Mouse (Mus musculus): ENCODE measurements around the gene Cd276. TPM values are rescaled to one million over a fixed set of nuclear protein-coding genes. Genes with fewer than 3 reads are reported as not detected.
A peak's percentile ranks its signal among the peaks of the same experiment; 100 is the strongest.
"Not testable (repeated sequence)": the region's sequence is repeated elsewhere in the genome, so short reads cannot be mapped to it uniquely, and the experiment has no call there.

Cd276 gene
- polyA plus RNA-seq, 1 experiment from 2014 or later, result 57.3 TPM

DNA sequence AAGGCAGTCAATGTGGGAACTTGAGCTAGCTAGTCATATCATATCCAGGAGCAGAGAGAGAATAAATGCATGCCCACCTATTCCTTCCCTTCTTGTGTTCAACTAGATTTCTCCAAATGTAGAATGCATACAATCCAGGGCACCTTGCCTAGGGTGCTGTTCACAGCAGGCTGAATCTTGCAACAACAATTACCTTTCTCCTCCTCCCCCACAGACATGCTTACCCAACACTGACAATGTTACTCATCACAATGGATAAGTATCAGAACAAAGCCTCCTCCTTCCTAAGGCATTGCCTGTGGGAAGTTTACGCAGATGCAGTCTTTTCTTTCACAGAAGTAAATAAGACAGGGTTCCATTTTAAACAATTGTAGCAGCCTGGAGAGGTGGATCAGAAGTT lies 15.8 kb upstream of the Cd276 start:
- 84% methylated on average over 1 of the region's 1 CpGs for WGBS
- Histone ChIP-seq H3K27me3 (no peaks in the 10 kb centered on the region), H3K9ac (no peak overlapping the region), H3K4me2 (replicated peaks) (no peak overlapping the region), H3K27ac (no peak overlapping the region), H3K36me3 (no peaks in the 10 kb centered on the region), H3K4me3 (no peak overlapping the region), H3K4me1 (no peaks in the 10 kb centered on the region), H3K9me3 (no peaks in the 10 kb centered on the region)
- ATAC-seq (ENCODE audit: insufficient number of reproducible peaks, insufficient read depth, low FRiP score, low TSS enrichment), result no peak

DNA sequence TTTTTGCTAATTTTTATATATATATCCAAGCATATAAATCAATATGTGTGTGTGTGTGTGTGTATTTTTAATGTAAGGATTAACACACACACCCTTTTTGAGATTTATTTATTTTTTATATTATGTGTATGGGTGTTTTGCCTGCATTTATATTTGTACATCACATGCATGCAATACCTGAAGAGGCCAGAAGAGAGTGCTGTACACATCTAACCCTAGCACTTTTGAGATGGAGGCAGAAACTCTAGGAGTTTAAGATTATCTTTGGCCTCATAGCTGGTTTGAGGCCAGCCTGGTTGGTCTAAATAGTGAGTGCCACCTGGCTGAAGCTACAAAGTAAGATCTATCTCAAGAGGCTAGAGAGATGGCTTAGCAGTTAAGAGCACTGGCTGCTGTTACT lies 12.4 kb upstream of the Cd276 start:
- H3K36me3 ChIP-seq, result no peaks in the 10 kb centered on the region
- H3K27me3 ChIP-seq, result no peaks in the 10 kb centered on the region
- no peak for ATAC-seq (ENCODE audit: insufficient number of reproducible peaks, insufficient read depth, low FRiP score, low TSS enrichment)
- H3K9me3 ChIP-seq, result no peaks in the 10 kb centered on the region
- no peak overlapping the region for H3K27ac ChIP-seq
- H3K4me2 ChIP-seq (replicated peaks), result no peak overlapping the region
- no peaks in the 10 kb centered on the region for H3K4me1 ChIP-seq
- H3K4me3 ChIP-seq, result no peak overlapping the region
- no peak overlapping the region for H3K9ac ChIP-seq

GRCm38 (mm10) chr9:58565945-58566344 lies 10.7 kb upstream of the Cd276 start:
- not testable (repeated sequence) for ATAC-seq (ENCODE audit: insufficient number of reproducible peaks, insufficient read depth, low FRiP score, low TSS enrichment); H3K27ac ChIP-seq; H3K9ac ChIP-seq; H3K4me1 ChIP-seq; H3K4me2 ChIP-seq (replicated peaks); H3K4me3 ChIP-seq; H3K36me3 ChIP-seq; H3K9me3 ChIP-seq; H3K27me3 ChIP-seq
- 72% methylated on average over 3 of the region's 3 CpGs for WGBS

GRCm38 (mm10) chr9:58560211-58560610 lies 5.0 kb upstream of the Cd276 start:
- no peak for ATAC-seq (ENCODE audit: insufficient number of reproducible peaks, insufficient read depth, low FRiP score, low TSS enrichment)
- H3K36me3 ChIP-seq, result no peaks in the 10 kb centered on the region
- H3K9ac ChIP-seq, result no peak overlapping the region
- 0 out of 2 replicates have a peak, but pooled peaks cover 4% of the 10 kb centered on the region for H3K4me1 ChIP-seq
- no peak overlapping the region for H3K27ac ChIP-seq
- no peak overlapping the region for H3K4me2 ChIP-seq (replicated peaks)
- WGBS, result 57% methylated on average over 3 of the region's 3 CpGs
- H3K27me3 ChIP-seq, result no peaks in the 10 kb centered on the region
- no peaks in the 10 kb centered on the region for H3K9me3 ChIP-seq
- H3K4me3 ChIP-seq, result no peak overlapping the region

GRCm38 (mm10) chr9:58557457-58558455 lies 2.5 kb upstream of the Cd276 start:
- no peak for ATAC-seq (ENCODE audit: insufficient number of reproducible peaks, insufficient read depth, low FRiP score, low TSS enrichment)
- 76% methylated on average over 3 of the region's 3 CpGs for WGBS

GRCm38 (mm10) chr9:58556627-58557026 lies 1.4 kb upstream of the Cd276 start:
- no peaks in the 10 kb centered on the region for H3K27me3 ChIP-seq
- H3K4me2 ChIP-seq (replicated peaks), result no peak overlapping the region
- H3K4me1 ChIP-seq, result peaks cover 17% of the 10 kb centered on the region; the same call in 1 of the 2 replicates
- no peaks in the 10 kb centered on the region for H3K9me3 ChIP-seq
- no peak overlapping the region for H3K9ac ChIP-seq
- no peak overlapping the region for H3K27ac ChIP-seq
- no peak overlapping the region for H3K4me3 ChIP-seq
- ATAC-seq (ENCODE audit: insufficient number of reproducible peaks, insufficient read depth, low FRiP score, low TSS enrichment), result no peak
- 32% methylated on average over 7 of the region's 7 CpGs for WGBS
- no peaks in the 10 kb centered on the region for H3K36me3 ChIP-seq

More at GRCm38 (mm10) chr9:58557457-58558455, 2.5 kb upstream of the Cd276 start:
- Histone ChIP-seq H3K4me1 (peaks cover 16% of the 10 kb centered on the region; the same call in 1 of the 2 replicates), H3K27me3 (no peaks in the 10 kb centered on the region), H3K9me3 (no peaks in the 10 kb centered on the region), H3K36me3 (no peaks in the 10 kb centered on the region), H3K4me2 (replicated peaks) (no peak overlapping the region), H3K4me3 (no peak overlapping the region), H3K27ac (no peak overlapping the region), H3K9ac (no peak overlapping the region)

DNA sequence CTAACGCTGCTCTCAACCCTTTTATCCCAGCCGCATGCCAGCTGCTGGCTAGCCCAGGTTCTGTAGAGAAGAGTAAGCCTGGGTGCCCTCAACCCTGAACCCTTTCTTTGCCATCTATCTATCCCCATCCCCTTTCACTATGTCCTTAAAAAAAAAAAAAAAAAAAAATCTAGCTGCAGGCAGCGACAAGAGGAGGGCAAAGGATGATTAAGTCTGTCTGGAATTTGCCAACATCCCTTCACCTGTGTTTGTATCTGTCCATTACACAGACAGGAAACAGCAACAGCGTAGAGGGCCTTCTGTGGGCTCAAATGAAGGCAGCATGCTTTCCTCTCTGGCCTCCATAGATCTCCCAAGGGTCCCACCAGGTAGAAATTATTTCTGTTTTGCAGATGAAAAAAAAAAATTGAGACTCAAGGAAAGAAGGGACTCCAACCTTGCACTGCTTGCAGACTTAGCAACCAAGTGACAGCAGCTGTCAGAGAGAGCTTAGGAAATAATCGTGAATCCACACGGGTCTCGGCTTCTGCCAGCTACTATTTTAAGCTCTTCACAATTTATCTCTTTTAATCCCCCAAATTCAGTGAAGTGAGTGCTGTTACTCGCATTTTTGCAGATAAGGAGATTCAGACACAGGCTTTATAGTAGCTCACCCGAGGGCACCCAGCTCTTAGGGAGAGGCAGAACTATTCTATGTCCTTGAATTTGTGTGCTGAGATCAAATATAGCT lies 613 bp upstream of the Cd276 start:
- no peak for ATAC-seq (ENCODE audit: insufficient number of reproducible peaks, insufficient read depth, low FRiP score, low TSS enrichment)
- WGBS, result 20% methylated on average over 9 of the region's 9 CpGs
- Histone ChIP-seq H3K27ac (peak overlapping the region; percentile 95), H3K4me3 (peak overlapping the region; percentile 77), H3K9me3 (no peaks in the 10 kb centered on the region), H3K27me3 (no peaks in the 10 kb centered on the region), H3K9ac (peak overlapping the region; percentile 94), H3K4me1 (peaks cover 17% of the 10 kb centered on the region; the same call in 1 of the 2 replicates), H3K36me3 (no peaks in the 10 kb centered on the region), H3K4me2 (replicated peaks) (peak overlapping the region; percentile 62)

DNA sequence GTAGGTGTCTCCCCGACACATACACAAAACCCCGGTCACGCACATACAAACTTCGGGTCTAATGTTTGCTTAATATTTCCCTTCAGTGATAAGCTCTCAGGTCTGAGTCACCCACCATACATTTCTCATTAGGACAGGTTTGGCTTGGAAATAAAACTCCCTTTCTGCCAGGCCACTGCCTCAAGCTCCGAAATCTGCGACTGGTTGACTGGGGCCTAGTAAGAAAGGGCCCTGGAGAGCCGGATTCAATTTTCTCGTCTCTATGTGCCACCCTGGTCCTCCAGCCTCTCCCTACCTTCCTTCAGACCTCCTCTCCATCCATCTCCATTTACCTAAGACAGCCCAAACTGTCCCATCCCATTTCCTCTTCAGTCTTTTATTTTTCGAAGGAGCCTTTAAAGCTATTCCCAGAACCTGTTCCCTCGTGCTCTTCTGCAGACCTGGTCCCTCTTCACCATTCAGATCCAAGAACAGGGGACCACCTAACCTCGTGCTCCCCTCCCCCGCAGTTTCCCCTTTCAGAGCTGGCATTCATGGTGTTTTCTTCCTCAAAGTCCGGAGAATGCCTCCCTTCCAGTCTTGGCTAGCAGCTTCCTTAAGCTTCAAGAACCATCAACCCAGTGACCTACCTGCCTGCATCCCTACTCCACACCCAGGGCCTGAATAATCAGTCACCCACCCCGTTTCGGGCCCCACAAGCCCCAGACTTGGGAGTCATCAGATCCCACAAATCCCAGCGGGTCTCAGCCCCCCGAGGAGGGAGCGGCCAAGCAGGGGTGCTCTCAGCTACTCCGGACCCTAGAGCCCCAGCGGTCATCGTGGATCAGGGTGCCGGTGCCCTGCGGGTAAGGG lies 955 bp downstream of the Cd276 start:
- peaks cover 17% of the 10 kb centered on the region; the same call in 1 of the 2 replicates for H3K4me1 ChIP-seq
- no peaks in the 10 kb centered on the region for H3K36me3 ChIP-seq
- H3K4me2 ChIP-seq (replicated peaks), result peak overlapping the region; percentile 62
- no peaks in the 10 kb centered on the region for H3K9me3 ChIP-seq
- peak overlapping the region; percentile 94 for H3K9ac ChIP-seq
- peak overlapping the region; percentile 77 for H3K4me3 ChIP-seq
- no peaks in the 10 kb centered on the region for H3K27me3 ChIP-seq
- peak overlapping the region; percentile 95 for H3K27ac ChIP-seq
- no peak; the same call in 1 of the 2 replicates for ATAC-seq (ENCODE audit: insufficient number of reproducible peaks, insufficient read depth, low FRiP score, low TSS enrichment)
- 12% methylated on average over 23 of the region's 23 CpGs for WGBS

DNA sequence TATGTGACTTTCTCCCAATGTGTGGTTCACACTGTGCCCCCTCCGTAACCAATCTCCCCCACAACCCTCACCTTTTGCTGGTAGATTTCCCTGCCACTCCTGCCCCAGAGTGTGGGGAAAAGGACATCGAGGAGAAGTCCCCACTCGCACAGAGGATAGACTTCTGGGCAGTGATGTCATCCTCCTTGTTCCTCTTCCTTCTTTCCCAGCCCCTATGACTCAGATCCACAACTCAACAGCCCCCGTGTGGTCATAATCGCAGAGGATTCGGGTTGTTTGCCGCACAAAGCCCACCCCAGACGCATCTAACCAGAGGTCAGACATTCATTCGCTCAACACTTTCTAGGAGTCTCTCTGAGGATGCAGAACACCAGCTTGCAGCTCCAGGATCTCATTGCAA lies 3.2 kb downstream of the Cd276 start:
- Histone ChIP-seq H3K9me3 (no peaks in the 10 kb centered on the region), H3K4me2 (replicated peaks) (no peak overlapping the region), H3K27ac (no peak overlapping the region), H3K9ac (no peak overlapping the region), H3K4me3 (no peak overlapping the region), H3K27me3 (no peaks in the 10 kb centered on the region), H3K4me1 (peaks cover 25% of the 10 kb centered on the region), H3K36me3 (no peaks in the 10 kb centered on the region)
- ATAC-seq (ENCODE audit: insufficient number of reproducible peaks, insufficient read depth, low FRiP score, low TSS enrichment), result no peak
- WGBS, result 83% methylated on average over 9 of the region's 9 CpGs

DNA sequence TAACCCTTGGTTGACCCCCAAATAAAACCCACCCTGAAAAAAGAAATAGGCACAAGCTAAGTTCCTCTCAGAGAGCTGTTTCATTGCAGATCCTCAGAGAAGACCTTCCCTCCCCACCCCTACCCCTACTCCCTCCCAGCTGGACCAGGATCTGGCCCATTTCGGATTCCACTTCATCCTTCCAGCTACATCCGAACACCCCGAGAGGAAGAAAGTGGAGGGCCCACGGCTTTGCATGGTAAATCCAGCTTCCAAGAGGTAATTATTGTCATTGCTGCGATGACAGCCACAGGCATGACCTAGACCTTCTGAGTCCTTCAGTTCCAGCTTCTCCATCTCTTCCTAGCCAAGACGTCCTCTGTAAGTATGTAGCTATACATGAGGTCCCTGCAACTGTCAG lies 4.3 kb downstream of the Cd276 start:
- Histone ChIP-seq H3K9ac (no peak overlapping the region), H3K9me3 (no peaks in the 10 kb centered on the region), H3K4me3 (no peak overlapping the region), H3K27ac (no peak overlapping the region), H3K36me3 (no peaks in the 10 kb centered on the region), H3K27me3 (no peaks in the 10 kb centered on the region), H3K4me2 (replicated peaks) (no peak overlapping the region), H3K4me1 (peaks cover 27% of the 10 kb centered on the region)
- no peak for ATAC-seq (ENCODE audit: insufficient number of reproducible peaks, insufficient read depth, low FRiP score, low TSS enrichment)
- WGBS, result 93% methylated on average over 6 of the region's 6 CpGs

- Histone ChIP-seq H3K4me3 (no peak overlapping the region), H3K4me2 (replicated peaks) (no peak overlapping the region), H3K27me3 (no peaks in the 10 kb centered on the region), H3K9me3 (no peaks in the 10 kb centered on the region), H3K36me3 (no peaks in the 10 kb centered on the region), H3K9ac (no peak overlapping the region), H3K27ac (no peak overlapping the region), H3K4me1 (peaks cover 27% of the 10 kb centered on the region)
- ATAC-seq (ENCODE audit: insufficient number of reproducible peaks, insufficient read depth, low FRiP score, low TSS enrichment), result no peak
- WGBS, result 84% methylated on average over 3 of the region's 3 CpGs
Measured at GRCm38 (mm10) chr9:58549694-58550093, 5.5 kb downstream of the Cd276 start.

All from embryonic facial prominence, embryonic 12.5 days (tissue).